Mouse (Mus musculus): ENCODE measurements around the gene Srebf1. TPM values are rescaled to one million over a fixed set of nuclear protein-coding genes. Genes with fewer than 3 reads are reported as not detected.

Gene Srebf1
- polyA plus RNA-seq, 1 experiment, result 49.2 TPM

- Histone ChIP-seq H3K4me1 (ENCODE audit: control insufficient read depth, insufficient read depth, low read length) (no peaks in the 10 kb centered on the region), H3K4me3 (ENCODE audit: insufficient read depth, low read length) (no peak overlapping the region), H3K27ac (ENCODE audit: insufficient read depth, low read depth, low read length) (no peak overlapping the region)
- TF ChIP-seq CTCF (IDR thresholded peaks at IDR 0.05; ENCODE audit: low read depth, low read length) (no peak), POLR2A (IDR thresholded peaks at IDR 0.05; ENCODE audit: borderline replicate concordance, low read depth, low read length) (no peak)
These were observed 61.8 kb downstream of the Srebf1 start for GRCm38 (mm10) chr11:60160454-60161114.

DNA sequence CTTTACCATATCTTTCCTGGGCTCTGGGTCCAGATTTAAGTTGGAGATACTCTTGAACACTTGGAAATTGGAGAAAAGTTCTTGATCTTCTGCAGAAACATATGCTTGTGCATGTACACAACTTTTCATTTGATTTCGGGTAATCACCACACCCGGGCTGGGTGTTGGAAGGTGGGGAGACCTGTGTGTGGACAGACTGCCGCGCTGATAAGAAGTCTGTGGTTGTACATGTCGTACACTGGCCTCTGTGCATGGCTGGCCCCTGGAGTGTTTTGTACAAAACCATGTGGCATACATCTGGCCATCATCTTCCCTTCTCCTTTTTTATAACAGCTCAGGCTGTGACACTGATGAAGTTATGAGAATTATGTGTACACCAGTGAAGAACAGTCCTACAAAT lies 62.4 kb downstream of the Srebf1 start:
- Histone ChIP-seq H3K27ac (ENCODE audit: insufficient read depth, low read depth, low read length) (no peak overlapping the region), H3K4me1 (ENCODE audit: control insufficient read depth, insufficient read depth, low read length) (no peaks in the 10 kb centered on the region), H3K4me3 (ENCODE audit: insufficient read depth, low read length) (no peak overlapping the region)
- TF ChIP-seq POLR2A (IDR thresholded peaks at IDR 0.05; ENCODE audit: borderline replicate concordance, low read depth, low read length), result no peak
- no peak for TF ChIP-seq CTCF (IDR thresholded peaks at IDR 0.05; ENCODE audit: low read depth, low read length)

- H3K4me3 ChIP-seq (ENCODE audit: insufficient read depth, low read length), result no peak overlapping the region
- H3K4me1 ChIP-seq (ENCODE audit: control insufficient read depth, insufficient read depth, low read length), result no peaks in the 10 kb centered on the region
- no peak overlapping the region for H3K27ac ChIP-seq (ENCODE audit: insufficient read depth, low read depth, low read length)
- TF ChIP-seq CTCF (IDR thresholded peaks at IDR 0.05; ENCODE audit: low read depth, low read length), result no peak
- TF ChIP-seq POLR2A (IDR thresholded peaks at IDR 0.05; ENCODE audit: borderline replicate concordance, low read depth, low read length), result no peak
These were observed 64.1 kb downstream of the Srebf1 start for GRCm38 (mm10) chr11:60158271-60158670.

DNA sequence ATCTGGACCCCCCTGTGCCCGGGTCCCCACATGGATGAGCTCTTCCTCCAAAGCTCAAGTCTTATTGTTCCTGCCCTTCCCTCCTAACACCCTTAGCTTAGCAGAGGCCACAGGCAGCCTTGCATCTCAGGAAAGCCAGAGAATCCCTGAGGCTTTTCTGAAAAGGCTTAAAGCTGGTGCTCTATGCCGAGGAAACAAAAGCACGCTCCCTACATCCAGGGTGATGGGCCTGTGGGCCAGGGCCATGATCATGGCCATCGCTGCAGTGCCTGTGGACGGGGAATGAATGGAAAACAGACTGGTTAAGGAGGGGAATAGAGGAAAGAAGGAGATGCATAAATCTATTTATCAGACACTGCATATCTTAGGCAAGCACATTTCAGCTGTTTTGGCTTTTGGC lies 66.7 kb downstream of the Srebf1 start:
- Histone ChIP-seq H3K4me3 (ENCODE audit: insufficient read depth, low read length) (no peak overlapping the region), H3K4me1 (ENCODE audit: control insufficient read depth, insufficient read depth, low read length) (no peaks in the 10 kb centered on the region), H3K27ac (ENCODE audit: insufficient read depth, low read depth, low read length) (no peak overlapping the region)
- no peak for TF ChIP-seq POLR2A (IDR thresholded peaks at IDR 0.05; ENCODE audit: borderline replicate concordance, low read depth, low read length)

GRCm38 (mm10) chr11:60153936-60154335 lies 68.4 kb downstream of the Srebf1 start:
- Histone ChIP-seq H3K4me1 (ENCODE audit: control insufficient read depth, insufficient read depth, low read length) (no peaks in the 10 kb centered on the region), H3K27ac (ENCODE audit: insufficient read depth, low read depth, low read length) (no peak overlapping the region), H3K4me3 (ENCODE audit: insufficient read depth, low read length) (no peak overlapping the region)
- TF ChIP-seq POLR2A (IDR thresholded peaks at IDR 0.05; ENCODE audit: borderline replicate concordance, low read depth, low read length), result no peak

- Histone ChIP-seq H3K27ac (ENCODE audit: insufficient read depth, low read depth, low read length) (no peak overlapping the region), H3K4me1 (ENCODE audit: control insufficient read depth, insufficient read depth, low read length) (no peaks in the 10 kb centered on the region)
- TF ChIP-seq POLR2A (IDR thresholded peaks at IDR 0.05; ENCODE audit: borderline replicate concordance, low read depth, low read length) (no peak), CTCF (IDR thresholded peaks at IDR 0.05; ENCODE audit: low read depth, low read length) (no peak)
These were observed 70.0 kb downstream of the Srebf1 start for GRCm38 (mm10) chr11:60152339-60152738.

DNA sequence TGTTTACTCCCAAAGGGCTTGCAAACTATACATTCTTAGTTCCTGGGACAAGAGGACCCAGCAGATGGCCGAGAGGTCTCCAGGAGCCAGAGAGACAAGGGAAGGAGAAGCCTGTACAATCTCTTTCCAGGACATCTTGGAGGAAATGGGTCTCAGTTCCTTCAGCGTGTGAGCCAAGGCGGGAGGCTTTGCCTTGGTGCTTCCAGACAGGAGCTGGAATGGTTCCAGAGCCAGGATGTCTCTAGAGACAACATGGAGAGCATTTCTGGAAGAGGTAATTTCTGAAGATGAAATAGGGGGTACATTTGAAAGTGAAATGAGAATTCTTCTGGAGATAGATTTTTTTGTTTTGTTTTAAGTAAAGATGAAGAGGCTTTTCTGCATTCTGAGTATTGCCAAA lies 71.7 kb downstream of the Srebf1 start:
- Histone ChIP-seq H3K27ac (ENCODE audit: insufficient read depth, low read depth, low read length) (no peak overlapping the region), H3K4me1 (ENCODE audit: control insufficient read depth, insufficient read depth, low read length) (no peaks in the 10 kb centered on the region), H3K4me3 (ENCODE audit: insufficient read depth, low read length) (no peak overlapping the region)
- TF ChIP-seq POLR2A (IDR thresholded peaks at IDR 0.05; ENCODE audit: borderline replicate concordance, low read depth, low read length) (no peak), CTCF (IDR thresholded peaks at IDR 0.05; ENCODE audit: low read depth, low read length) (no peak)

More at GRCm38 (mm10) chr11:60152339-60152738, 70.0 kb downstream of the Srebf1 start:
- H3K4me3 ChIP-seq (ENCODE audit: insufficient read depth, low read length), result no peak overlapping the region

Other genes with a start within 250 kb of the Srebf1 start
- gene Pemt, start 176.1 kb downstream of the Srebf1 start, polyA plus RNA-seq (2012; ENCODE audit: insufficient read depth, insufficient read length, missing spikeins), result 1.4 and 4.6 TPM in 2 replicates
- gene Rai1, start 117.6 kb downstream of the Srebf1 start, polyA plus RNA-seq (2012; ENCODE audit: insufficient read depth, insufficient read length, missing spikeins), result 11.3 and 12.9 TPM in 2 replicates
- 18.1 and 20.4 TPM in 2 replicates for gene Tom1l2, start 130.3 kb upstream of the Srebf1 start, polyA plus RNA-seq (2012; ENCODE audit: insufficient read depth, insufficient read length, missing spikeins)
- gene Drc3, start 130.7 kb upstream of the Srebf1 start, polyA plus RNA-seq (2012; ENCODE audit: insufficient read depth, insufficient read length, missing spikeins), result 0.72 TPM in 1 of 2 replicates, not detected in the other
- gene Gid4, start 194.6 kb upstream of the Srebf1 start, polyA plus RNA-seq (2012; ENCODE audit: insufficient read depth, insufficient read length, missing spikeins), result 13.6 and 13.9 TPM in 2 replicates
- 18.1 and 20.3 TPM in 2 replicates for gene Atpaf2, start 195.9 kb upstream of the Srebf1 start, polyA plus RNA-seq (2012; ENCODE audit: insufficient read depth, insufficient read length, missing spikeins)
- 27.7 and 30.8 TPM in 2 replicates for gene Drg2, start 232.0 kb upstream of the Srebf1 start, polyA plus RNA-seq (2012; ENCODE audit: insufficient read depth, insufficient read length, missing spikeins)
- not detected in 2 replicates for gene Myo15, start 246.8 kb upstream of the Srebf1 start, polyA plus RNA-seq (2012; ENCODE audit: insufficient read depth, insufficient read length, missing spikeins)

All from bone marrow macrophage, adult 2 months (primary cell).